ENCODE assay signal across 8 mouse cellular contexts in genomic region chr15:85669652-85670175, GRCm38 (mm10).
DNase-seq lines count a peak whose midpoint lies in the region; ATAC-seq and TF ChIP-seq lines count a peak whose summit lies in the region.

No protein-coding gene starts in this region.

- H3K4me3 ChIP-seq in spleen, adult 2 months (ENCODE audit: extremely low read depth, insufficient read depth, insufficient read length): peak overlapping the region; percentile 67
- peak overlapping the region; percentile 82 for H3K4me3 ChIP-seq in hindbrain, embryonic 15.5 days
- peak overlapping the region; percentile 59 for H3K4me3 ChIP-seq in midbrain, embryonic 10.5 days
- H3K4me3 ChIP-seq in testis, adult 2 months (ENCODE audit: control insufficient read depth, low read depth, low read length): peak overlapping the region; percentile 84

- no peaks in the 10 kb centered on the region for H3K9me3 ChIP-seq in hindbrain, embryonic 15.5 days
- H3K9me3 ChIP-seq in midbrain, embryonic 10.5 days (replicated peaks): no peaks in the 10 kb centered on the region

- ATAC-seq in hindbrain, embryonic 15.5 days (ENCODE audit: low FRiP score, low read depth): peak; percentile 69

- TF ChIP-seq CTCF in spleen, adult 2 months (IDR thresholded peaks at IDR 0.05; ENCODE audit: extremely low read depth, insufficient read depth, insufficient read length, insufficient replicate concordance): no peak
- TF ChIP-seq CTCF in testis, adult 2 months (IDR thresholded peaks at IDR 0.05; ENCODE audit: control insufficient read depth, insufficient read depth, insufficient replicate concordance, low read depth, low read length): no peak

- intact Hi-C loops in left cerebral cortex, postnatal 25 days (cut with DNase I): loop anchor here (2.0 kb wide), 2 partner anchors 35 to 59 kb away; no protein-coding TSS in a partner anchor

- peak overlapping the region; percentile 77 for H3K4me2 ChIP-seq in hindbrain, embryonic 15.5 days

- peak overlapping the region; percentile 92 for H3K9ac ChIP-seq in hindbrain, embryonic 15.5 days

- H3K4me1 ChIP-seq in spleen, adult 2 months (ENCODE audit: control insufficient read depth, insufficient read depth, insufficient read length): peaks cover 18% of the 10 kb centered on the region
- H3K4me1 ChIP-seq in hindbrain, embryonic 15.5 days (replicated peaks): peaks cover 45% of the 10 kb centered on the region
- peaks cover 19% of the 10 kb centered on the region for H3K4me1 ChIP-seq in midbrain, embryonic 10.5 days
- peaks cover 9% of the 10 kb centered on the region for H3K4me1 ChIP-seq in testis, adult 2 months (ENCODE audit: control insufficient read depth, insufficient read depth, low read length)

- H3K27me3 ChIP-seq in spleen, adult 2 months (ENCODE audit: control insufficient read depth, insufficient read depth, low read length): peaks cover 20% of the 10 kb centered on the region
- peaks cover 15% of the 10 kb centered on the region for H3K27me3 ChIP-seq in hindbrain, embryonic 15.5 days
- peaks cover 100% of the 10 kb centered on the region for H3K27me3 ChIP-seq in midbrain, embryonic 10.5 days (ENCODE audit: low read depth, poor library complexity, severe bottlenecking)
- no peaks in the 10 kb centered on the region for H3K27me3 ChIP-seq in testis, adult 2 months (ENCODE audit: control insufficient read depth, insufficient read depth, low read length)

- peak overlapping the region; percentile 93 for H3K27ac ChIP-seq in spleen, adult 2 months (ENCODE audit: insufficient read depth, low read length)
- H3K27ac ChIP-seq in hindbrain, embryonic 15.5 days (replicated peaks): peak overlapping the region; percentile 100
- H3K27ac ChIP-seq in midbrain, embryonic 10.5 days (replicated peaks): no peak overlapping the region
- peak overlapping the region; percentile 90 for H3K27ac ChIP-seq in testis, adult 2 months (ENCODE audit: control insufficient read depth, insufficient read depth, low read depth, low read length)

- no peak for TF ChIP-seq POLR2A in spleen, adult 2 months (IDR thresholded peaks at IDR 0.05; ENCODE audit: low read depth, low read length)
- TF ChIP-seq POLR2A in testis, adult 2 months (IDR thresholded peaks at IDR 0.05; ENCODE audit: control insufficient read depth, low read depth, low read length): peak; percentile 51; the same call in 1 of the 2 replicates

- no peak for DNase-seq in spleen, adult 2 months (ENCODE audit: low read depth in 1 of 2, low spot score in 2 of 2)
- DNase-seq in spleen, adult 18-20 months: no peak
- peak; percentile 74 to 81 for DNase-seq in cerebellum, postnatal 36 days
- DNase-seq in gastrocnemius, adult 8-10 months (ENCODE audit: low spot score in 2 of 2): peak; percentile 80 to 85
- peak; percentile 77 to 92 for DNase-seq in left cerebral cortex, postnatal 25 days (ENCODE audit: low spot score in 2 of 2)
- DNase-seq in midbrain, embryonic 10.5 days (ENCODE audit: low spot score): no peak

- 32% methylated on average over 15 of the region's 15 CpGs for WGBS in spleen, adult 2 months
- 19% methylated on average over 15 of the region's 15 CpGs for WGBS in hindbrain, embryonic 15.5 days
- 30% methylated on average over 15 of the region's 15 CpGs for WGBS in midbrain, embryonic 10.5 days

- no peaks in the 10 kb centered on the region; the same call in 1 of the 2 replicates for H3K36me3 ChIP-seq in spleen, adult 2 months (ENCODE audit: control insufficient read depth, insufficient read depth, low read length)
- no peaks in the 10 kb centered on the region for H3K36me3 ChIP-seq in hindbrain, embryonic 15.5 days
- H3K36me3 ChIP-seq in midbrain, embryonic 10.5 days: no peaks in the 10 kb centered on the region
- no peaks in the 10 kb centered on the region for H3K36me3 ChIP-seq in testis, adult 2 months (ENCODE audit: control insufficient read depth, insufficient read depth, low read length)

Comparison
In these comparisons a context has a peak if more than half of its experiments do, and no peak if none do; other contexts are left out.
1. DNase-seq: peak in cerebellum, postnatal 36 days (2 of 2), gastrocnemius, adult 8-10 months (2 of 2) and left cerebral cortex, postnatal 25 days (2 of 2); none in spleen, adult 2 months (0 of 2), spleen, adult 18-20 months (0 of 2) and midbrain, embryonic 10.5 days (single experiment).
2. Peak in every context shown above with its lines, with median percentiles within 50 percentile points of each other: H3K4me3 ChIP-seq.